Mouse (Mus musculus): ENCODE results near the gene Pde2a.

Gene Pde2a

GRCm38 (mm10) chr7:101455141-101455540 is 33.6 kb downstream of the Pde2a start:
- no peak for DNase-seq

DNA sequence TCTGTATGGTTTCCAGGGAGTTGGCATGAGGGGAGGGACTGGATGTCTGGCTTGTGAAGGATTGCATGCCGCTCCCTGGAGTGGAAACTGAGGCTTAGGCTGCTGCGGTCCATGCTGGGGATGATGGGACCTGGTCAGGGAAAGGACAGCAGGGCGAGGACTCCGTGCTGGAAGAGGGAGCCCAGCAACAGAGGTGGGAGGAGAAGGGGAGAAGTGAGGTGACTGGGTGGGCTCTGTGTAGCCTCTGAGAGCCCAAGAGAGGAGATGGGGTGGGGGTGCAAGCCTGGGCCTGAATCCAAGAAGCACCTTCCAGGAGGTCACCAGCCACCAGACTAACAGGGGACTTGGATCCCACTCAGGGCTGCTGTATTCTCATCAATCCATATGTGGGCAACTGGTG is 34.8 kb downstream of the Pde2a start:
- no peak for DNase-seq

GRCm38 (mm10) chr7:101456789-101457188 is 35.3 kb downstream of the Pde2a start:
- no peak for DNase-seq

DNA sequence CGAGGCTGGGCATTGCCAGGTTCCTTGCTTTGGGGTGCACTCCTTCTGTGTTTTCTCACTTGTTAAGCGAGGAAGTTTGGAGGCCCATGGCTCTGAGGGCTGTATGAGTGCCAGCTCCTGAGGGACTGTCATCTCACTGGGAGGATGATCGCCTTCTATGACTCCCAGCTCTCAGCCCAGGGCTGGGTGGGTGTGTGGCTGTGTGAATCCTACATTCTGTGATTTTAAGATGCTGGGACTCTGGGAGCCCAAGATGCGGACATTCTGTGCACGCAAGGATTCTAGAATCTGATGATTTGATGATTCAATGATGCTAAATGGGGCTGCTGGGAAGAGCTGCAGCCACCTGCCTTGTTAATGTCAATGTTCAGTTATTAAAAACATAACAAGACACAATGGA is 35.8 kb downstream of the Pde2a start:
- no peak for DNase-seq

- peak; percentile 17 for DNase-seq
Observed at GRCm38 (mm10) chr7:101457801-101458200, 36.3 kb downstream of the Pde2a start.

GRCm38 (mm10) chr7:101458278-101458781 is 36.8 kb downstream of the Pde2a start:
- DNase-seq, result no peak

DNA sequence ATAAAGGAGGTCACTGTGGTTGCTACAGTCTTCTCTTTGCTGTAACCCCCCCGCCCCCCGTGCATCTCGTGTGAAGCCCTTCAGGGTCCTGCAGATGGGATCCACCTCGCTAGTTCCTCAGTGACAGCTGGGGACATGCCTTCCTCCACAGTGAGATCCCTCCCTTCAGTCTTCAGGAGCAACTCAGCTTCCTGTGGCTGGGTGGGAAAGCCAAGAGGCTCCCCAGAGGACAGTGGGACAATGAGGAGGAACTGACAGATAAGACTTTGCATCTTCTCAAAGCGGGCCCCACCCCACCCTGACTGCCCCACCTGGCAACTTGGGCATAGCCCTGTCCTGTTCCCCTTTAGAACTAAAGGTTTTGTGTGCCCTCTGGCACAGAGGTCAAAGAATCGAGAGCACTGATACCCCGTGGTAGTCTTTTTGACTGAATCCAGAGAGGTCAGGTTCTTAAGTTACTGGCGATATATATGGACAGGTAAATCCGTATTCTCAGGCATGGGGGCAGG is 37.9 kb downstream of the Pde2a start:
- DNase-seq, result no peak

- no peak for DNase-seq
Observed at GRCm38 (mm10) chr7:101459923-101460607, 38.6 kb downstream of the Pde2a start.

DNA sequence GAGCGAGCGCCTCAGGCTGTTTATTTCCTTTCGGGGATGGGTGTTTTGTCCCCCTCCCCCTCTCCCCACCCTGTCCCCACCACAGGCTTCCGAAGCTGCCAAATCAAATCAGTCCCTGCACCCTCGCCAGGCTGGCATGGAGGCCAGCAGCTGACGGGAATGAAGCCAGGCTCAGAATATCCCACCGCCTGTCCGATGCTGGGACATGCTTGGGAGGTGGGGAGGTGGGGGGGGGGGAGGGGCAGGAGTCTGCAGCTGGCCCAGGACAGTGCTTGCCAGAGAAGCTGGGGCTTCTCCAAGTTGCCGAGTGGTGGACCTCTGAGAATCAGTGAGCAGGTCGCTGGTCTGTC is 39.1 kb downstream of the Pde2a start:
- DNase-seq, result no peak

- no peak for DNase-seq
Observed at GRCm38 (mm10) chr7:101461571-101461970, 40.1 kb downstream of the Pde2a start.

DNA sequence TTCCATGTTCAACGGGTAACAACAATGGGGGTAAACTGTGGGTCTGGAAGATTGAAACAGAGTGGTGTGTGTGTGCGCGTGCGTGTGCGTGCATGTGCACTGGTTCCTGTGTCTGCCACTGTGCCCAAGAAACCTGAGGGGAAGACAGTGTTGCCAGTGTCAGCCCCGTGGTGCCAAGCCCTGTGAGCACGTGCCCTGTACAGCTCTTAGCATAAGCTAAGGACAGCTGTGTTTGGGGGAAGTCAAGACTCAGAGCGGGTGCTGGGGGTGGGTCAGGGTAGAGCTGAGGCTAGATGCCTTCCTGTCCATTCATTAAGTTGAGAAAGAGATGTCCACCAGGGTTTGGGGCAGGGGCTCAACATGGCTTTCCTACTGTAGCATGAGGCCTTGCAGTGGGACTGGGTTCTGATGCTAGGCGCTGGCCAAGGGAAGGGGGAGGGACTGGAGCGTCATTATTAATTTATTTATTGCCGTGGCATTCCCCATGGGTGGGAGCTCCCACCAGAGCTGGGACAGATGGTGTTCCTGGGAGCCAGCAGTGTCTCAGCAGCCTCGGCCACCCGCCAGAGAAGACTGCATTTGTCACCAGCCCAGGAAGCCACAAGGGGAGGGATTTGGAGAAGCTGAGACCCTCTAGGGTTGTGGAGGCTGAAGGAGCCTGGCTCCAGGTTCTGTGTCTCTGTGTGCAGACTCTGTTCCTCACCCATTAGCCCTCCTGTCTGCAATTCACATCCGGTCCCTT is 41.0 kb downstream of the Pde2a start:
- DNase-seq, result no peak

- no peak for DNase-seq
Observed at GRCm38 (mm10) chr7:101463665-101464271, 42.3 kb downstream of the Pde2a start.

- DNase-seq, result peak; percentile 28
Observed at GRCm38 (mm10) chr7:101464927-101465326, 43.4 kb downstream of the Pde2a start.

DNA sequence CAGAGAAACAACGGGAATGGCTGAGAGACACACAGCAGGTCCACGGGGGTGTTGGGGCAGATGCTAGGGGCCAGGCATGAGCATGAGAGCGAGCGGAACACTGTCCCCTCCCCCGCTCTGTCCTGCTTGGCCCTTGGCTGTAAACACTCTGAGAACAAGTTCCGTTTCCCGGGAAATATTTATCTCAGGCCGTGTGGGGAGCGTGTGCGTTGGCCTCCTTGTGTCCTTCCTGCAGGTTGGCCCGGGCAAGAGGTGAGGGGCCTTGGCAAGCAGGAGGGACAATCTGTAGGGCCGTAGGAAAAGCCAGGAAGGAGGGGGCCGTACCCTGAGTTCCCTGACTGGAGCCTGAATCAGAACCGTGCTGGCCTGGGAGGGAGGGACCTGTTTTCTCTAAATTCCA is 43.9 kb downstream of the Pde2a start:
- DNase-seq, result peak; percentile 82

- peak; percentile 71 for DNase-seq
Observed at GRCm38 (mm10) chr7:101465850-101466580, 44.5 kb downstream of the Pde2a start.

DNA sequence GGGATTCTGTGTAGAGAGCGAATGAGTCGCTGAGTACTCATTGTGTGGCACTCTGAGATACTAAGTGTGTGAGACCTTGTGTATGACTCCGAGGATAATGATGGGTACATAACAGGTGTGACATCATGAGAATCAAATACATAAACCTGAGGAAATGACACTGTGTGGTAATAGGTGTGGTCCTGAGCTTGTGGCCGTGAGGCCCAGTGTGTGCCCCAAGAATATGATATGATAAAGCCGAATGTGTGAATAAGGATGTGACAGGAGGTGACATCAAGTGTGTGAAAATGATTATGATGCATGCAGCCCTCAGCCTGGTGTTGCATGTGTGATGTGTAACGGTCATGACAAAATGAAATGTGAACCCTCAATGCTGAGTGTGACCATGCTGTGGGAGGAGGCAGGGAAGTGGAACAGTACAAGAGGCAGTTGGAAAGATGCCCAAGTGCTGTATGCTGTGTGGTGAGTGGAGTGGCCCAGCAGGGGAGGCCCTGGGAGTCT is 45.1 kb downstream of the Pde2a start:
- peak; percentile 92 for DNase-seq

DNA sequence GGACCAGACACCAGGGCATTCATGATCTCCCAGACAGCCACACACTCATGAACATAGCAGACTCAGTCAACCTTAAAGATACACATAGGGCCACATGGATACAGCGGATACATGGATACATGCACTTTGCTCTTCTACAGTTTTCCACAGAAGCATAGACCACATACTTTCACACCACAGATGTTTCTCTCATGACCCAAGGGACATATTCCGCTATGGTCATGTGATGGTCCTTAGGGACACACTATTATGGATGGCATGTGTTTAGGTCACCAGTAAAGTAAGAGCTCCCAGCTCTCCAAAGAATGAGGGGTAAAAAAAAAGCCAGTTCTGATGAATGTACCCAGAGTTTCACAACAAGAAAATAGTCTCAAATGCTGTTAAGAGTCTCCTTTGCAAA is 49.9 kb downstream of the Pde2a start:
- no peak for DNase-seq

GRCm38 (mm10) chr7:101471968-101472480 is 50.5 kb downstream of the Pde2a start:
- DNase-seq, result peak; percentile 13

GRCm38 (mm10) chr7:101472598-101473558 is 51.4 kb downstream of the Pde2a start:
- no peak for DNase-seq

- peak; percentile 36 for DNase-seq
Observed at GRCm38 (mm10) chr7:101474399-101474811, 52.9 kb downstream of the Pde2a start.

DNA sequence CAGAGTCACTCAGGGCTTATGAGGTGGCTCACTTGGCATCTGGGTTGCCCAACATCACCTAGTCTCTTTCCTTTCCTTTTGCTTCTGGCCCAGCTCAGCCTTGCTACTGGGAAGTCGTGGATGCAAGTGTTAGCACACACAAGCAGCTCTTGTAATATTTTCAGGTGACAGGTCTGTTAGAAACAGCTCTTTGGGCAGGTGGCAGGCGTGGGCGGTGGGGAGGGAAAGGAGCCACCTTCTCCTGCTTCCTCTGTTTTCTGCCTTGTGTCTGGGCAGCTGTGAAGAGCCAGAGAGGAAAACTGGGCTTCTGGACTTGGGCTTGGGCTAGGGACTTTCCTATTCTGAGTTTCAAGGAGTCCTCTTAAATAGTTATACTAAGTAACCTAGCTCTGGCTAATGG is 54.5 kb downstream of the Pde2a start:
- no peak for DNase-seq
